Mouse (Mus musculus) regulatory T cell (primary cell): ENCODE results near the gene Frem1.

Experiments used
- in situ Hi-C: fragments of 300-600 bp; cut with MboI, MseI; formaldehyde crosslinking; loops from one replicate; pipeline ENCODE4 v1.15.1; 2025; ENCODE audit warnings: high pct_unique_total_duplicates

Frem1 gene

GRCm38 (mm10) chr4:83031591-83031990 is 20.5 kb downstream of the Frem1 start:
- in situ Hi-C loops: no loop called here

DNA sequence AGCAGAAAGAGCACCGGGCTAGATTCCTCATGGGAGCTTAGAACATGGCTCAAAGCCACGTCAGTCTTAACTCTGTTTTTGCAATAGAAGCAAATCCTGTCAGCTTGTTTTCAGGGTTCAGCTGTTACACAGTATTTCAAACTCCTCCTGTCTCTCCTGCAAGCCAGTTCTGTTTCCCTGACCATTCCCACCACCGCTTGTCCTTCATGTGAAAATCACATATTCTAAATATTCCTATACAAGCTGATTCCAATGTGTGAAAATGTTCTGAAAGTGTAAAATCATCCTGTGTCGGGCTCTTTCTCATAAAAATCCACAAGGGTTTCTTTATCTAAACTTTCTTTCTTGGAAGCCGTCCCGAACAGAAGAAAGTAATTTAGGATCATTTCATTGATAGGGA is 22.0 kb downstream of the Frem1 start:
- in situ Hi-C loops: no loop called here

DNA sequence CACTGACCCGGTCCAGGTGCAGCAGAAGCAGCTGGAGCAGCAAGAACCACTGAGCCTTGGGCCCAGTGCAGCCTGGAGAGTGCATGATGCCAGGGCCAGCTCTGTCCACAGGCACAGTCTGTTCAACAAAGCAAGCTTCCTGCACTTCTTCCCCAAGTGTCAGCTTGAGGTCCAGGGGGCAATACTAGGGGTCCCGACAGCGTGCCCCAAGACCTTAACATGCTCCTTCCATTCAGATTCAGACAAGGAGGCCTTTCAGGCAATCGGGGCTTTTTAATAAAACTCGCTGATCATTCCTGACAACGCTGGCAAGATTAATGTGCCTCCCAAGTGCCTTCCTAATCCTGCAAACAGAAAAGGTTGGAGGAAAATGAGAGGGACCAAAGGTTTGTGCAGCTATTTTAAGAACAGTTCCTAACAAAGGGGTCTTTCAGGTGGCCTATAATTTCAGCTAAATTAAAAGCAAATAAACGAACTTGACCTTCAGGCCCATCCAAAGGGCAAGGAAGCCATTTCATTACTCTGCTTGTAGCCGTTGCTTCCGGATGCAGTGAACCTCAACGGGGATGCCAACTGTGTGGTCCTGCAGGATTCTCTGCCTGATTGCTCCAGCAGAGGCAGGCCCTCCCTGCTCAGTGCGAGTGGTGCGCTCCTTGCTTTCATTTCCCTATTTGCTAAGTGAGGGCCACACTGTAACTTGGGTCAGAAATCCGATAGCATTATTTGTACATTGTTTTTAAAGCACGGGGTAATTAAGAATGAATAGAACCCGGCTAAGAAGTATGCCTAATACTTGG is 31.2 kb downstream of the Frem1 start:
- in situ Hi-C loops: no loop called here

GRCm38 (mm10) chr4:83018111-83019105 is 33.7 kb downstream of the Frem1 start:
- in situ Hi-C loops: no loop called here

DNA sequence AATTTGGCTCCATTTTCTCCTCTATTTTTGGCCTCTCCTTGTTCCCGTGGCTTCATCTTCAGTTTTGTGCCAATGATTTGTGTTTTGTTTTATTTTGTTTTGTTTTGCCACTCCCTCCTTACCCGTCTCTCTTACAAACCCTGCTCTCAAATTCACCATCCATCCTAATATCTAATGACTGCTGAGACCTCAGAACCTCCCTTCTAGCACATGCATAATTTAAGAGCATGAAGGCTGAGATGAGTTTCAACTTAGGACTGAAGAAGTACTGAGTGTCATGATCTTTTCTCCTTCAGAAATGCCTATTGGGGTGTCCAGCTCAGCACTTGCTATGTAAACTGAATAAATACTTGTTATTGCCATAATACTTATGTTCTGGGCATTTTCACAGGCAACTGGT is 37.6 kb downstream of the Frem1 start:
- in situ Hi-C loops: no loop called here

- in situ Hi-C loops: no loop called here
Observed at GRCm38 (mm10) chr4:83004086-83004485, 48.1 kb downstream of the Frem1 start.

DNA sequence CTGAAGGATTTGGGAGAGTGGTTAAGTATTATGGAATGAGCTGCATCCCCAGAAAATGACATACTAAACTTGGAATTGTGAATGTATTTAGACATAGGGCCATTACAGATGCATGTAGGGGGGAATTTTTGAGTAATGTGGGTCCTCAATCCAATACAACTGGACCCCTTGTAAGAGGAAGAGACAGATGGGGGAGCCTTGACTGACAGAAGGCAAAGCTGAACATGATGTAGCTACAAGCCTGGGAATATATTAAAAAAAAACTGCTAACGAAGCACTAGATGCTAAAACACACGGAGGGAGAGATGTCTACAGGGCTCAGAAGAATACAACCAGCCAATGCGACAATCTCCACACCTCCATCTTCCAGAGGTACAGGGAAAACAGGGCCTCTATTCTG is 60.1 kb downstream of the Frem1 start:
- in situ Hi-C loops: no loop called here

GRCm38 (mm10) chr4:82990973-82991695 is 61.0 kb downstream of the Frem1 start:
- in situ Hi-C loops: no loop called here

DNA sequence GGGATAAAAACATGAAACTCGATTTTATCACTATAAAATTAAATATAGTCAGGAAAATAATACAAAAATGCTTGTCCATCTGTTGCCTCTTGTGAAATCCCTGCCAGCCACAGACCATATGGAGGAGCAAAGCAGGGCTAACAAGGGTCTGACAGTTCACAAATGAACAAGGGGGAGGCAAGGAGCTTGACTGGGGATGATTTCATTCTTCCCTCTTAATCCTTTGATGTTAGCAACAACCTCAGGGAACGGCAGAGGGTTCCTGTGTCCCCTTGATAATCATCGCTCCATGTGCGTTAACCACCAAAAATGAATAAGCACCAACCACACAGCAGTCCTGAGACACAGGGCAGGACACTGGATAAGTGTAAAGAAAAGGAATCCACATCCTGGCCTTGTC is 79.8 kb downstream of the Frem1 start:
- in situ Hi-C loops: no loop called here

- in situ Hi-C loops: no loop called here
Observed at GRCm38 (mm10) chr4:82970901-82971648, 81.1 kb downstream of the Frem1 start.

- in situ Hi-C loops: loop anchor here (5.0 kb wide), 1 partner anchor 46 kb away; no protein-coding TSS in a partner anchor
Observed at GRCm38 (mm10) chr4:82961024-82961423, 91.1 kb downstream of the Frem1 start.

DNA sequence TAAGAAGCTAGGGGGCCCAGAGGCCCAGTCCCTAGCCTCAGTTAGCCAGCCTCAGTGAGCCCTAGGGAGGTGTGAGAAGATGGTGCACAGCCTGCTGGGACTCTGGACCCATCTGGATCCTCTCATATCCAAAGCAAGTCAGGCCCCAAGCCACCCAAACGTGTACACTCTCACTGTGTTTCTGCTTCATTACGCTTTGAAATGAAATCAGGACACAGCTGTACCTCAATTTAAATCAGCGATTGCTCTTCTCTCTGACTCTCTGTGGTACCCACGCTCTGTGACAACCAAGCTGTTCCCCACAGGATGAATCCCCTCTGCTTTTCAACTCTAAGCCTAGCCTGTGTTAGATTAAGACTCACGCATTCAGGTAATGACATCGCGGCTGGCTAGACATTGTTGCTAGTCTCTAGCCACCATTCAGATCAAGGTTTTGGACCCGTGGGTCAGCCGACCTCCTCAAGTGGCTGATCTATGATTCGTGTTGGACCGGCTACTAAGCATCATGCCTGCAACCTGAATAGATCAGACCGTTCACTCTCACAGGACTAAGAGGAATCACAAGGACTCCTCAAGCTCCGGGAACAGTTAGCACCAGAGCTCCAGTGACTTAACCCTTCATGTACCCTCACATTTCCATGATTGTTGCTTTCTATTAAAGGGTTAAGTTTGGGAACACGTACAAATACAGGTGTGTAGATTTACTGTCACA is 94.2 kb downstream of the Frem1 start:
- in situ Hi-C loops: no loop called here

- in situ Hi-C loops: no loop called here
Observed at GRCm38 (mm10) chr4:82953992-82954391, 98.1 kb downstream of the Frem1 start.

GRCm38 (mm10) chr4:82949511-82949910 is 102.6 kb downstream of the Frem1 start:
- in situ Hi-C loops: loop anchor here (25.0 kb wide), 1 partner anchor 1387 kb away; no protein-coding TSS in a partner anchor

- in situ Hi-C loops: loop anchor here (25.0 kb wide), 1 partner anchor 1384 kb away; no protein-coding TSS in a partner anchor
Observed at GRCm38 (mm10) chr4:82946721-82947120, 105.4 kb downstream of the Frem1 start.

DNA sequence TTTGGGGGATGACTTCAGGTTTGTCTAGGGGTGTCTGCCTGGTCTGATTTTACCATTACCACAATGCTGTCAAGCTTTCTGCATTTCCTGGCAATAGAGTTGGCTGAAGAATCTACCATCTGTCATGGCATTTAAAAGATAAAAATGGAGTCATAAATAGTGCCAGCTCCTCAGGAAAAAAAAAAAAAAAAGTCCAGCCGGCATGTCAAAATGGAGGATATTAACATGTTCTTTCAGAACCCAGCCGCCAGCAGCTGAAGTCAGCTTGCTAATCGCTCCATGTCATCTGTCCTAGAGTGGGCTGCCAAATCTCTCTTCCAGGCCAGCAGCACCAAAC is 105.9 kb downstream of the Frem1 start:
- in situ Hi-C loops: loop anchor here (25.0 kb wide), 1 partner anchor 1384 kb away; no protein-coding TSS in a partner anchor

DNA sequence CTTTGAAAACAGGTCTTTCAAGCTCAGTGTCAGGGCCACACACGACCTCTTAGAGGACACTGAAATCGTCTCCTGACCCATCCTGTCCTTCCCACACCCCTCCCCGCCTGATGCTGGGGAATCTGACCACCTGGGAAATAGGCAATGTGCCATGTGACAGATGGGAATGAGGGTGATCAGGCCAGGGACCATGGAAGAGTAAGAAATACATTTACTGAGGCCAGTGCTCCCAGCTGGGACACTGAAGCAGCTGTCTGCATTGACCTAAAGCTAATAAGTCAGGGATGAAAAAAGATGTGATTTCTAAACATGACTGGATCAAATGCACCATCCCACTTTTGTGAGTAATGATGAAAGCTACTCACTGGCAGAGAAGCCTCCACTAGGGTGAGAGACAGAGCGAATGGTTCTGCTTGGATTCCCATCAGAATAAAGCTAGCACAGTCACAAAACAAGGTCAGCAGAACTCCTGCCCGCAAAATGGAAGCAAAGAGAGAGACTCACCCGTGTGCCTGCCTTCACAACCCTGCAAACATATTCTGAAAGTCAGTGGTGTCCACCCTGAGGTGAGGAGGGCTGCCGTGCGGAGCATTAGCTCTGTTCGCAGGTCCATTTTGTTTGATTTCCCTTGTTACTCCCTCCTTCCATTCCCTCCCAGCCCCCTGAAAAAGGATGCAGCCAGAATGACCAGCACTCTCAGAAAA is 106.4 kb downstream of the Frem1 start:
- in situ Hi-C loops: loop anchor here (25.0 kb wide), 1 partner anchor 1383 kb away; no protein-coding TSS in a partner anchor

DNA sequence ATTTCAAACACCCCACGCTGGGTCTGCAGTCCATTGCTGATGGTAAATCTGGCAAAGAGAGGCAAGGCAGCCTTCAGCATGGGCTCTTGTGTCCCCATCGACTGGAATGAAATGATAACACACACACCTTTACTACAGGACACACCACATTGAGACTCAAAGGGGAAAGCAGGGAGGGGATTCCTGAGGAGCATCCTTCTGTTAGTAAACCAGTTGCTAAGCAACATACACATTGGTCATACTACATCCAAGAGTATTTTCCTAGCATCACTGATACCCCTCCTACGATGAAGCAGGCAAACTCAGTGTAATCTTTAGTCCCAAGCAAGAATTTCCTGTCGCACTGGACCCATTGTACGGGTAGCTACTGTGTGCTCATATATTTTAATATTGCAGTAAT is 111.5 kb downstream of the Frem1 start:
- in situ Hi-C loops: loop anchor here (5.0 to 25.0 kb wide), 2 partner anchors 313 to 1378 kb away; no protein-coding TSS in a partner anchor

DNA sequence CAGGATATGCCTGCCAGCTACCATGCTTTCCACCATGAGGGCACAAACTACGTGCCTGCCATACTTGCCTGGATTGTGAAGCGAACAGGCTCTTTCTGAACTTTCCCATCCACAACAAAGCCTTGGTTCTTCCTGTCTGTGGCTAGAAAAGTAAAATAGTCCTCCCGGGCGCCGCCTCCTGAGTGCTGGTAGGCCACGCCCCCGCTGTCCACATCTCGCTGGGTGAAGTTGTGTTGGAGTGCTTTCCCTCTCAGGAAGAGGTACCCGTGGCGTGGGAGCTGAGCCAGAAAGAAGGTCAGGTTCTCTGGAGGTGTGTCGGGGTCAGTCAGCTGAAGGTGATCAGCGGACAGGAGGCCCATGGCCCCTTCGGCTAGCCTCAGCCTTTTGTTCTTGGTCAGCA is 111.9 kb downstream of the Frem1 start:
- in situ Hi-C loops: loop anchor here (5.0 to 25.0 kb wide), 2 partner anchors 313 to 1378 kb away; no protein-coding TSS in a partner anchor
